Mouse (Mus musculus) neural tube, embryonic 14.5 days (tissue): ENCODE results near the gene Rab11b. TPM values are rescaled to one million over a fixed set of nuclear protein-coding genes. Genes with fewer than 3 reads are reported as not detected.

Experiments
- ATAC-seq: fragments of 200-750 bp; cut with Nextera tagmentation; 2 replicates; pipeline ENCODE4 v1.8.0; 2017; ENCODE audit warnings: low read depth, mild to moderate bottlenecking, moderate TSS enrichment, moderate library complexity
- H3K27ac ChIP-seq: fragments of 300-500 bp; sonication (generic); 2 replicates; pipeline ENCODE4 v1.5.1; 2014; ENCODE audit warnings: low read depth, mild to moderate bottlenecking, control low read depth, low read length, moderate library complexity, mixed read lengths
- H3K27me3 ChIP-seq: fragments of 300-500 bp; sonication (generic); 2 replicates; pipeline ENCODE4 v1.6.1; 2014; ENCODE audit warnings: low read length; ENCODE audit not compliant: control insufficient read depth, insufficient read depth
- H3K36me3 ChIP-seq: fragments of 300-500 bp; sonication (generic); 2 replicates; pipeline ENCODE4 v1.6.1; 2014; ENCODE audit warnings: low read length, mixed read lengths; ENCODE audit not compliant: control insufficient read depth, insufficient read depth
- H3K4me1 ChIP-seq: fragments of 300-500 bp; sonication (generic); 2 replicates; pipeline ENCODE4 v1.6.1; 2014; ENCODE audit warnings: low read length; ENCODE audit not compliant: control insufficient read depth, insufficient read depth
- H3K4me2 ChIP-seq: fragments of 300-500 bp; sonication (generic); 2 replicates; pipeline ENCODE4 v1.6.1; 2014; ENCODE audit warnings: mild to moderate bottlenecking, low read depth, low read length, control low read depth
- H3K4me3 ChIP-seq: fragments of 300-500 bp; sonication (generic); 2 replicates; pipeline ENCODE4 v1.5.1; 2014; ENCODE audit warnings: low read depth, low read length, control low read depth, mixed read lengths
- H3K9ac ChIP-seq: fragments of 300-500 bp; sonication (generic); replicated peaks from 2 replicates; pipeline ENCODE4 v1.6.1; 2014; ENCODE audit warnings: low read depth, mild to moderate bottlenecking, control low read depth, low read length, mixed read lengths
- H3K9me3 ChIP-seq: fragments of 300-500 bp; sonication (generic); 2 replicates; pipeline ENCODE4 v1.6.1; 2016; ENCODE audit warnings: low read length; ENCODE audit not compliant: control insufficient read depth
- WGBS: fragments of 180-500 bp; shearing (Covaris S2); extraction: QIAGEN DNeasy Blood & Tissue Kit; methylation state at CpG from one replicate; pipeline ENCODE4 v1.1.7; 2014; 5-methylcytosine and 5-hydroxymethylcytosine counted together
- polyA plus RNA-seq: library from polyadenylated mRNA; unstranded; fragments of >200 nt; fragmentation: Nextera tagmentation; extraction: Ambion mirVana; gene quantifications from 2 replicates; pipeline ENCODE4 v1.2.1, GENCODE M21; 2014

Rab11b gene
- polyA plus RNA-seq, 1 experiment from 2014 or later: 532 TPM

DNA sequence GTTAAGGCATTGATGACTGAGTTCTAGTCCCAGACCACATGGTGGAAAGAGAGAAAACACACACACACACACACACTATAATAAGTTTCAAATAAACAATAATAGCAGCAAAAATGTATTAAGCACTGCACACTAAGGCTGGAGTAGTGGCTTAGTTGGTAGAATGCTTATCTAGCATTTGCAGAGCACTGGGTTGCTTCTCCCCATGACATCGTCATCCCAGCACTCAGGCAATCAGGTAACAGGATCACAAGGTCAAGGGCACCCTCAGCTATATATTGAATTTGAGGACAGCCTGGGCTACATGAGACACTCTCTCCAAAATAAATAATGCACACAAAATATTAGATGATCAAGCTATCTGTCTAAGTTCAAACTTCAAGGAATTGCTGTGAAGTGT is 45.6 kb downstream of the Rab11b start:
- H3K4me2 ChIP-seq: no peak overlapping the region
- no peaks in the 10 kb centered on the region for H3K27me3 ChIP-seq
- no peak overlapping the region for H3K4me3 ChIP-seq
- no peaks in the 10 kb centered on the region for H3K9me3 ChIP-seq
- no peaks in the 10 kb centered on the region for H3K36me3 ChIP-seq
- 96% methylated on average over 1 of the region's 1 CpGs for WGBS
- H3K4me1 ChIP-seq: 0 out of 2 replicates have a peak, but pooled peaks cover 5% of the 10 kb centered on the region
- ATAC-seq: no peak
- no peak overlapping the region for H3K27ac ChIP-seq
- no peak overlapping the region for H3K9ac ChIP-seq

DNA sequence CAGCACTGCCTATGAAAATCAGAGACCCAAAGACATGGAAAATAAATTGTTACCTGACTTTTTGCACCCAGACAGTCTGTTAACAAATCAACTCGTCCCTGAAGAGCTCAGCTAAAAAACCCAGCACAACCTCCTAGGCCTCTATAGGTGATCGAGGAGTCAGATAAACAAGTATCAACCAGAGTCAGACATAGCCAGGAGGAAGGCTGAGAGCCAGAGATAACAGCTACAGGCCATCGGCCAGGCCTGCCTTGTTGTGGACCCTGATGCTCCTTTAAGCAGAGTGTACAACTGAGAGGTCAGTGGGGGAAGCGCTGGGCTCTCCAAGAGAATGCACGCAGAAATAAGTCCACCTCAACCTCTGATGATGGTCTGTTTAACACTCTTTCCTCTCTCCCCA is 47.1 kb downstream of the Rab11b start:
- ATAC-seq: no peak
- H3K27ac ChIP-seq: no peak overlapping the region
- WGBS: 88% methylated on average over 5 of the region's 5 CpGs

GRCm38 (mm10) chr17:33709834-33710233 is 50.5 kb downstream of the Rab11b start:
- no peaks in the 10 kb centered on the region for H3K27me3 ChIP-seq
- no peaks in the 10 kb centered on the region for H3K9me3 ChIP-seq
- no peaks in the 10 kb centered on the region for H3K36me3 ChIP-seq
- no peak overlapping the region for H3K4me2 ChIP-seq
- H3K4me1 ChIP-seq: no peaks in the 10 kb centered on the region
- H3K27ac ChIP-seq: no peak overlapping the region
- ATAC-seq: no peak
- no peak overlapping the region for H3K9ac ChIP-seq
- WGBS: 87% methylated on average over 3 of the region's 3 CpGs
- H3K4me3 ChIP-seq: no peak overlapping the region

More for the DNA sequence above, 47.1 kb downstream of the Rab11b start:
- Histone ChIP-seq H3K4me1 (0 out of 2 replicates have a peak, but pooled peaks cover 5% of the 10 kb centered on the region), H3K9ac (no peak overlapping the region), H3K36me3 (no peaks in the 10 kb centered on the region), H3K4me2 (no peak overlapping the region), H3K27me3 (no peaks in the 10 kb centered on the region), H3K9me3 (no peaks in the 10 kb centered on the region), H3K4me3 (no peak overlapping the region)

DNA sequence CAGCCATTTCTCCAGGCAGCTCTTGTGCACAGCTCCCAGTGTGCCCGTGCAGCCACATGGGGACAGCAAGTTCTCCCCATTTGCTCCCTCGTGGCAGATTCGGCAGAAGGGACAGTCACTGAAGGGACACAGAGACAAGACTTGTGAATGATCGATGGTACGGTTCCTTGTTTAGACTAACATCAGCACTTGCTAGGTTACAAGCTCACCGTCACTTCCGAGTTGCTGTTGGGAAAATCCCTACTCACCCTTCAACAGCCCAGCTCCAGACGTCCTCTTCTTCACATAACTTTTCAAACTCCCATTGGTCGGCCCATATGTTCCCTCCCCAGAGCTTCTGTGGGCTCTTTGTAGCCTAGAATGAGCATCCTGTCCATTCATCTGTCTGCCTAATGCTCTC is 57.2 kb downstream of the Rab11b start:
- no peak overlapping the region for H3K4me2 ChIP-seq
- H3K9ac ChIP-seq: no peak overlapping the region
- H3K27ac ChIP-seq: no peak overlapping the region
- peaks cover 16% of the 10 kb centered on the region; the same call in 1 of the 2 replicates for H3K36me3 ChIP-seq
- no peaks in the 10 kb centered on the region for H3K4me1 ChIP-seq
- H3K4me3 ChIP-seq: no peak overlapping the region
- ATAC-seq: no peak
- no peaks in the 10 kb centered on the region for H3K27me3 ChIP-seq
- 92% methylated on average over 9 of the region's 9 CpGs for WGBS
- H3K9me3 ChIP-seq: no peaks in the 10 kb centered on the region

DNA sequence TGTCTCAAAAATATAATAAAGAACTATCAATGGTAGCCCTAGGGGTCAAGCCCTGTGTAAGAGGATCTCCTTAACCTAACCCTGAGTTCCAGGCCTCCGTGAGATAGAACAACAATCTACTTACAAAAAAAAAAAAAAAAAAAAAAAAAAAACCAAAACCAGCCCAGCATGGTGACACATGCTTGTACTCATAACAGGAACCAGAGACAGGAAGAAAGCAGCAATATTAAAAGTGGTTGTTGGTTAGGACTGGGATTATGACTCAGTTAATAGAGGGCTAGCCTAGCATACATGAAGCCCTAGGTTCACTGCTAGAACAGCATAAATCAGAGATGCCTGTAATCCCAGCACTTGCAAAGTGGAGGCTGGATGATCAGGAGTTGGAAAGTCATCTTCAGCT is 58.2 kb downstream of the Rab11b start:
- H3K27me3 ChIP-seq: no peaks in the 10 kb centered on the region
- no peak overlapping the region for H3K4me3 ChIP-seq
- ATAC-seq: no peak
- H3K9ac ChIP-seq: no peak overlapping the region
- H3K9me3 ChIP-seq: no peaks in the 10 kb centered on the region
- H3K4me1 ChIP-seq: no peaks in the 10 kb centered on the region
- 78% methylated on average over 1 of the region's 1 CpGs for WGBS
- no peak overlapping the region for H3K27ac ChIP-seq
- H3K4me2 ChIP-seq: no peak overlapping the region
- H3K36me3 ChIP-seq: peaks cover 16% of the 10 kb centered on the region; the same call in 1 of the 2 replicates

- H3K4me1 ChIP-seq: no peaks in the 10 kb centered on the region
- H3K27ac ChIP-seq: no peak overlapping the region
- H3K9ac ChIP-seq: no peak overlapping the region
- 97% methylated on average over 1 of the region's 1 CpGs for WGBS
- no peak for ATAC-seq
- H3K27me3 ChIP-seq: no peaks in the 10 kb centered on the region
- no peaks in the 10 kb centered on the region for H3K9me3 ChIP-seq
- no peak overlapping the region for H3K4me3 ChIP-seq
- 0 out of 2 replicates have a peak, but pooled peaks cover 6% of the 10 kb centered on the region for H3K36me3 ChIP-seq
- no peak overlapping the region for H3K4me2 ChIP-seq
These were observed 64.9 kb downstream of the Rab11b start for GRCm38 (mm10) chr17:33695471-33695870.

Other genes with a start within 250 kb of the Rab11b start
- gene Adamts10, start 236.3 kb downstream of the Rab11b start, polyA plus RNA-seq: 45.9 and 57.2 TPM in 2 replicates
- gene Myo1f, start 204.8 kb downstream of the Rab11b start, polyA plus RNA-seq: 1.0 and 2.8 TPM in 2 replicates
- 91.1 and 111 TPM in 2 replicates for gene Zfp414, start 131.4 kb downstream of the Rab11b start, polyA plus RNA-seq
- 0.68 and 0.71 TPM in 2 replicates for gene Pram1, start 122.5 kb downstream of the Rab11b start, polyA plus RNA-seq
- 172 and 220 TPM in 2 replicates for gene Hnrnpm, start 73.7 kb downstream of the Rab11b start, polyA plus RNA-seq
- gene March2, start 41.9 kb downstream of the Rab11b start, polyA plus RNA-seq: 69.1 and 73.5 TPM in 2 replicates
- 9.7 and 20.6 TPM in 2 replicates for gene Angptl4, start 21.3 kb upstream of the Rab11b start, polyA plus RNA-seq
- gene Kank3, start 50.0 kb upstream of the Rab11b start, polyA plus RNA-seq: 40.1 and 42.1 TPM in 2 replicates
- 550 and 584 TPM in 2 replicates for gene Rps28, start 64.0 kb upstream of the Rab11b start, polyA plus RNA-seq
- gene Ndufa7, start 64.0 kb upstream of the Rab11b start, polyA plus RNA-seq: 529 and 591 TPM in 2 replicates
- 52.1 and 54.1 TPM in 2 replicates for gene Cd320, start 82.6 kb upstream of the Rab11b start, polyA plus RNA-seq
- not detected in 2 replicates for gene Gm7029, start 113.3 kb upstream of the Rab11b start, polyA plus RNA-seq
- gene Kifc1, start 130.1 kb upstream of the Rab11b start, polyA plus RNA-seq: 1.1 and 1.6 TPM in 2 replicates
- 0.70 and 0.79 TPM in 2 replicates for gene Platr17, start 144.6 kb upstream of the Rab11b start, polyA plus RNA-seq
- gene Daxx, start 148.9 kb upstream of the Rab11b start, polyA plus RNA-seq: 46.0 and 54.1 TPM in 2 replicates
- gene Tapbp, start 155.4 kb upstream of the Rab11b start, polyA plus RNA-seq: 35.7 and 36.2 TPM in 2 replicates
- 6.5 and 8.9 TPM in 2 replicates for gene Zbtb22, start 155.4 kb upstream of the Rab11b start, polyA plus RNA-seq
- 48.8 and 51.3 TPM in 2 replicates for gene Rgl2, start 169.0 kb upstream of the Rab11b start, polyA plus RNA-seq
- gene Pfdn6, start 179.8 kb upstream of the Rab11b start, polyA plus RNA-seq: 168 TPM in 2 replicates
- gene Wdr46, start 180.1 kb upstream of the Rab11b start, polyA plus RNA-seq: 18.9 TPM in 2 replicates
- 6.2 and 8.9 TPM in 2 replicates for gene B3galt4, start 191.0 kb upstream of the Rab11b start, polyA plus RNA-seq
- gene Vps52, start 195.3 kb upstream of the Rab11b start, polyA plus RNA-seq: 57.9 and 59.9 TPM in 2 replicates
- 825 and 874 TPM in 2 replicates for gene Rps18, start 195.5 kb upstream of the Rab11b start, polyA plus RNA-seq
- gene H2-K1, start 239.8 kb upstream of the Rab11b start, polyA plus RNA-seq: 8.6 and 10.9 TPM in 2 replicates